Mouse (Mus musculus) liver, adult 2 months (tissue): Measurements from ENCODE around the gene Ptprm.

Source experiments
- CTCF ChIP-seq: fragments of 200-500 bp; IDR thresholded peaks from 2 replicates; pipeline ENCODE4 v1.5.1; 2011; ENCODE audit warnings: low read depth, low read length, control low read depth
- POLR2A ChIP-seq: fragments of 200-500 bp; IDR thresholded peaks from 2 replicates; pipeline ENCODE4 v1.6.1; 2011; ENCODE audit warnings: low read length, control low read depth; ENCODE audit not compliant: insufficient read depth; ENCODE audit errors: extremely low read depth

DNA sequence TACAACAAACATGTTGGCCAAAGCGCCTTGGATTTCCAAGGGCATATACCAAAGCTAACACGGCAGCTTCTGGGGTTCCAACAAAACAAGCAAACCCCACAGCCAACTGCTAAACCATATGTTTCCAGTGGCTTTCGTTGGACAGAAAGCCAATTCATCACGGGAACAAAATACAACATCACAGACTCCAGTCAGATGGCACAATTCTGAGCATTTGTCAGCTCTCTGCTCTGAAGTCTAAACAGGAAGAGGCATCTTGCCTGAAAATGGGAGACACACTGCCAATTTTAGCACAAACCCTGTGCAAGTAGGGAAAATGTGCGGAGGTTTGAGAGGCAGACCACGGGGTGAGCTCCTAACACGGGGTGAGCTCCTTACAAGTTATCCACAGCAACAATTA, 226.7 kb downstream of the Ptprm start:
- TF ChIP-seq POLR2A: no peak
- TF ChIP-seq CTCF: no peak
